Mouse (Mus musculus): ENCODE measurements around the gene Kank2. TPM values are rescaled to one million over a fixed set of nuclear protein-coding genes. Genes with fewer than 3 reads are reported as not detected.

Kank2 gene
- polyA plus RNA-seq (2015; fragmentation: Nextera tagmentation; extraction: Ambion mirVana) = 2.6 and 3.1 TPM in 2 replicates

- H3K4me2 ChIP-seq = peak within 1 kb of the TSS; percentile 82
- peaks cover 16% of the 10 kb centered on the region for H3K4me1 ChIP-seq
- peak within 1 kb of the TSS; percentile 61 for H3K4me3 ChIP-seq
- no peaks in the 10 kb centered on the region for H3K9me3 ChIP-seq (replicated peaks)
- H3K9ac ChIP-seq = peak within 1 kb of the TSS; percentile 70
- H3K27me3 ChIP-seq = no peaks in the 10 kb centered on the region
- peak within 1 kb of the TSS; percentile 27; the same call in 1 of the 2 replicates for H3K27ac ChIP-seq
- H3K36me3 ChIP-seq (ENCODE audit: poor library complexity, severe bottlenecking) = peaks cover 15% of the 10 kb centered on the region
- under 1% methylated on average over 50 of the region's 52 CpGs for WGBS
- peak; percentile 84 for ATAC-seq
Measured at GRCm38 (mm10) chr9:21798345-21799009, at the start of gene Kank2. Gene Kank2, minus strand, starts transcription at chr9:21798744.

- no peak for ATAC-seq
- WGBS = 16% methylated on average over 10 of the region's 10 CpGs
- 0 out of 2 replicates have a peak, but pooled peaks cover 3% of the 10 kb centered on the region for H3K36me3 ChIP-seq (ENCODE audit: poor library complexity, severe bottlenecking)
- no peaks in the 10 kb centered on the region for H3K27me3 ChIP-seq
- H3K9ac ChIP-seq = no peak overlapping the region
- H3K9me3 ChIP-seq (replicated peaks) = no peaks in the 10 kb centered on the region
- no peak overlapping the region for H3K27ac ChIP-seq
- no peak overlapping the region for H3K4me2 ChIP-seq
- H3K4me3 ChIP-seq = no peak overlapping the region
- H3K4me1 ChIP-seq = peaks cover 19% of the 10 kb centered on the region; the same call in 1 of the 2 replicates
Measured at GRCm38 (mm10) chr9:21847926-21848325, 49.4 kb upstream of the Kank2 start.

- H3K27ac ChIP-seq = no peak overlapping the region
- H3K36me3 ChIP-seq (ENCODE audit: poor library complexity, severe bottlenecking) = 0 out of 2 replicates have a peak, but pooled peaks cover 3% of the 10 kb centered on the region
- no peak overlapping the region for H3K9ac ChIP-seq
- no peak overlapping the region for H3K4me3 ChIP-seq
- no peaks in the 10 kb centered on the region for H3K27me3 ChIP-seq
- 27% methylated on average over 3 of the region's 3 CpGs for WGBS
- ATAC-seq = no peak
- peaks cover 18% of the 10 kb centered on the region; the same call in 1 of the 2 replicates for H3K4me1 ChIP-seq
- H3K4me2 ChIP-seq = no peak overlapping the region
- H3K9me3 ChIP-seq (replicated peaks) = no peaks in the 10 kb centered on the region
Measured at GRCm38 (mm10) chr9:21847425-21847824, 48.9 kb upstream of the Kank2 start.

GRCm38 (mm10) chr9:21846755-21847341, 48.3 kb upstream of the Kank2 start:
- 26% methylated on average over 10 of the region's 11 CpGs for WGBS
- no peak overlapping the region for H3K27ac ChIP-seq
- H3K9ac ChIP-seq = 0 out of 2 replicates have a peak overlapping the region, but pooled peaks have one; percentile 27

GRCm38 (mm10) chr9:21845381-21846080, 47.0 kb upstream of the Kank2 start:
- no peak overlapping the region for H3K4me3 ChIP-seq
- no peak overlapping the region for H3K4me2 ChIP-seq
- 56% methylated on average over 14 of the region's 14 CpGs for WGBS
- no peak for ATAC-seq
- H3K27ac ChIP-seq = no peak overlapping the region
- H3K9me3 ChIP-seq (replicated peaks) = no peaks in the 10 kb centered on the region
- H3K27me3 ChIP-seq = no peaks in the 10 kb centered on the region
- no peak overlapping the region for H3K9ac ChIP-seq
- H3K36me3 ChIP-seq (ENCODE audit: poor library complexity, severe bottlenecking) = 0 out of 2 replicates have a peak, but pooled peaks cover 3% of the 10 kb centered on the region
- H3K4me1 ChIP-seq = 0 out of 2 replicates have a peak, but pooled peaks cover 12% of the 10 kb centered on the region

More at GRCm38 (mm10) chr9:21846755-21847341, 48.3 kb upstream of the Kank2 start:
- H3K4me1 ChIP-seq = 0 out of 2 replicates have a peak, but pooled peaks cover 13% of the 10 kb centered on the region
- no peak overlapping the region for H3K4me3 ChIP-seq
- no peaks in the 10 kb centered on the region for H3K27me3 ChIP-seq
- 0 out of 2 replicates have a peak, but pooled peaks cover 3% of the 10 kb centered on the region for H3K36me3 ChIP-seq (ENCODE audit: poor library complexity, severe bottlenecking)
- H3K9me3 ChIP-seq (replicated peaks) = no peaks in the 10 kb centered on the region
- no peak overlapping the region for H3K4me2 ChIP-seq
- no peak for ATAC-seq

GRCm38 (mm10) chr9:21843086-21843485, 44.5 kb upstream of the Kank2 start:
- no peak overlapping the region for H3K27ac ChIP-seq
- H3K27me3 ChIP-seq = no peaks in the 10 kb centered on the region
- H3K4me2 ChIP-seq = no peak overlapping the region
- H3K9ac ChIP-seq = no peak overlapping the region
- H3K36me3 ChIP-seq (ENCODE audit: poor library complexity, severe bottlenecking) = 0 out of 2 replicates have a peak, but pooled peaks cover 3% of the 10 kb centered on the region
- H3K4me1 ChIP-seq = 0 out of 2 replicates have a peak, but pooled peaks cover 12% of the 10 kb centered on the region
- ATAC-seq = no peak
- no peaks in the 10 kb centered on the region for H3K9me3 ChIP-seq (replicated peaks)
- no peak overlapping the region for H3K4me3 ChIP-seq
- 87% methylated on average over 6 of the region's 6 CpGs for WGBS

- no peak overlapping the region for H3K27ac ChIP-seq
- no peak for ATAC-seq
- H3K9me3 ChIP-seq (replicated peaks) = no peaks in the 10 kb centered on the region
- no peak overlapping the region for H3K4me2 ChIP-seq
- 0 out of 2 replicates have a peak, but pooled peaks cover 3% of the 10 kb centered on the region for H3K36me3 ChIP-seq (ENCODE audit: poor library complexity, severe bottlenecking)
- H3K27me3 ChIP-seq = no peaks in the 10 kb centered on the region
- no peak overlapping the region for H3K9ac ChIP-seq
- 60% methylated on average over 5 of the region's 5 CpGs for WGBS
- 0 out of 2 replicates have a peak, but pooled peaks cover 9% of the 10 kb centered on the region for H3K4me1 ChIP-seq
- no peak overlapping the region for H3K4me3 ChIP-seq
Measured at GRCm38 (mm10) chr9:21842391-21842790, 43.8 kb upstream of the Kank2 start.

- Histone ChIP-seq H3K9me3 (replicated peaks) (no peaks in the 10 kb centered on the region), H3K4me3 (no peak overlapping the region), H3K4me2 (no peak overlapping the region), H3K9ac (no peak overlapping the region), H3K27ac (no peak overlapping the region), H3K27me3 (no peaks in the 10 kb centered on the region), H3K4me1 (no peaks in the 10 kb centered on the region), H3K36me3 (ENCODE audit: poor library complexity, severe bottlenecking) (0 out of 2 replicates have a peak, but pooled peaks cover 3% of the 10 kb centered on the region)
- 96% methylated on average over 6 of the region's 6 CpGs for WGBS
- no peak for ATAC-seq
Measured at GRCm38 (mm10) chr9:21841340-21841739, 42.8 kb upstream of the Kank2 start.

GRCm38 (mm10) chr9:21840115-21840787, 41.7 kb upstream of the Kank2 start:
- peak; percentile 71; the same call in 1 of the 2 replicates for ATAC-seq
- no peak overlapping the region for H3K27ac ChIP-seq
- 0 out of 2 replicates have a peak, but pooled peaks cover 2% of the 10 kb centered on the region for H3K36me3 ChIP-seq (ENCODE audit: poor library complexity, severe bottlenecking)
- H3K4me3 ChIP-seq = no peak overlapping the region
- no peak overlapping the region for H3K9ac ChIP-seq
- no peaks in the 10 kb centered on the region for H3K9me3 ChIP-seq (replicated peaks)
- no peak overlapping the region for H3K4me2 ChIP-seq
- no peaks in the 10 kb centered on the region for H3K27me3 ChIP-seq
- H3K4me1 ChIP-seq = no peaks in the 10 kb centered on the region
- 52% methylated on average over 8 of the region's 8 CpGs for WGBS

GRCm38 (mm10) chr9:21837690-21838089, 39.1 kb upstream of the Kank2 start:
- H3K27ac ChIP-seq = no peak overlapping the region
- H3K4me2 ChIP-seq = no peak overlapping the region
- H3K4me3 ChIP-seq = no peak overlapping the region
- H3K9ac ChIP-seq = no peak overlapping the region
- no peaks in the 10 kb centered on the region for H3K9me3 ChIP-seq (replicated peaks)
- WGBS = 92% methylated on average over 2 of the region's 2 CpGs
- H3K27me3 ChIP-seq = no peaks in the 10 kb centered on the region
- no peaks in the 10 kb centered on the region for H3K4me1 ChIP-seq
- H3K36me3 ChIP-seq (ENCODE audit: poor library complexity, severe bottlenecking) = no peaks in the 10 kb centered on the region
- ATAC-seq = no peak

GRCm38 (mm10) chr9:21835258-21835912, 36.8 kb upstream of the Kank2 start, which contains the start of gene Angptl8:
Gene Angptl8, plus strand, starts transcription at chr9:21835510.
- H3K36me3 ChIP-seq (ENCODE audit: poor library complexity, severe bottlenecking) = no peaks in the 10 kb centered on the region
- no peaks in the 10 kb centered on the region for H3K4me1 ChIP-seq
- no peaks in the 10 kb centered on the region for H3K9me3 ChIP-seq (replicated peaks)
- no peak for ATAC-seq
- no peak within 1 kb of the TSS for H3K4me3 ChIP-seq
- H3K4me2 ChIP-seq = no peak within 1 kb of the TSS
- no peaks in the 10 kb centered on the region for H3K27me3 ChIP-seq
- H3K9ac ChIP-seq = no peak within 1 kb of the TSS
- 87% methylated on average over 15 of the region's 15 CpGs for WGBS
- H3K27ac ChIP-seq = no peak within 1 kb of the TSS

Measured in forebrain, embryonic 13.5 days (tissue).